Mouse (Mus musculus) inflammation-experienced regulatory T-cells, adult 6 months (primary cell): Measurements from ENCODE around the gene Unc79. TPM values are rescaled to one million over a fixed set of nuclear protein-coding genes. Genes with fewer than 3 reads are reported as not detected.

ENCODE experiments used
- ATAC-seq: one replicate; pipeline ENCODE4 v1.8.0; 2017
- polyA plus RNA-seq, 3 experiments: library from polyadenylated mRNA; unstranded; fragments of 100-300 nt; shearing (Covaris generic); gene quantifications; one replicate each; pipeline ENCODE4 v1.2.1; 2017

Unc79 gene
- polyA plus RNA-seq, result under 1 TPM; 0.19 to 0.38 (median 0.22) TPM

- no peak for ATAC-seq
Observed at GRCm38 (mm10) chr12:102948778-102949394, at the start of gene Unc79. Gene Unc79, plus strand, starts transcription at chr12:102948859.

- ATAC-seq, result no peak
Observed at GRCm38 (mm10) chr12:102899091-102899490, 49.6 kb upstream of the Unc79 start, which contains the start of gene Cox8c. Gene Cox8c, plus strand, starts transcription at chr12:102899316.

GRCm38 (mm10) chr12:102908191-102908590, 40.5 kb upstream of the Unc79 start:
- no peak for ATAC-seq

- no peak for ATAC-seq
Observed at GRCm38 (mm10) chr12:102916073-102916472, 32.6 kb upstream of the Unc79 start.

- ATAC-seq, result no peak
Observed at GRCm38 (mm10) chr12:102929764-102930163, 18.9 kb upstream of the Unc79 start.

- no peak for ATAC-seq
Observed at GRCm38 (mm10) chr12:102930335-102930734, 18.3 kb upstream of the Unc79 start.

- no peak for ATAC-seq
Observed at GRCm38 (mm10) chr12:102930789-102931188, 17.9 kb upstream of the Unc79 start.

- ATAC-seq, result no peak
Observed at GRCm38 (mm10) chr12:102935892-102936291, 12.8 kb upstream of the Unc79 start.

GRCm38 (mm10) chr12:102945571-102945970, 3.1 kb upstream of the Unc79 start:
- ATAC-seq, result no peak

- no peak for ATAC-seq
Observed at GRCm38 (mm10) chr12:102947826-102948225, 833 bp upstream of the Unc79 start.

- no peak for ATAC-seq
Observed at GRCm38 (mm10) chr12:102949395-102950208, 943 bp downstream of the Unc79 start.

GRCm38 (mm10) chr12:102960051-102960775, 11.6 kb downstream of the Unc79 start:
- ATAC-seq, result no peak

- no peak for ATAC-seq
Observed at GRCm38 (mm10) chr12:102961066-102961465, 12.4 kb downstream of the Unc79 start.

- no peak for ATAC-seq
Observed at GRCm38 (mm10) chr12:102964486-102964885, 15.8 kb downstream of the Unc79 start.

- ATAC-seq, result no peak
Observed at GRCm38 (mm10) chr12:102980584-102980983, 31.9 kb downstream of the Unc79 start.

- no peak for ATAC-seq
Observed at GRCm38 (mm10) chr12:102981543-102981942, 32.9 kb downstream of the Unc79 start.

GRCm38 (mm10) chr12:102985401-102985800, 36.7 kb downstream of the Unc79 start:
- ATAC-seq, result no peak

GRCm38 (mm10) chr12:102987736-102988135, 39.1 kb downstream of the Unc79 start:
- no peak for ATAC-seq

GRCm38 (mm10) chr12:103008491-103008890, 59.8 kb downstream of the Unc79 start:
- ATAC-seq, result no peak

GRCm38 (mm10) chr12:103018161-103018560, 69.5 kb downstream of the Unc79 start:
- no peak for ATAC-seq

- no peak for ATAC-seq
Observed at GRCm38 (mm10) chr12:103036692-103037091, 88.0 kb downstream of the Unc79 start.

- ATAC-seq, result no peak
Observed at GRCm38 (mm10) chr12:103039332-103039731, 90.7 kb downstream of the Unc79 start.

- ATAC-seq, result no peak
Observed at GRCm38 (mm10) chr12:103040136-103040535, 91.5 kb downstream of the Unc79 start.
